Mouse (Mus musculus) embryonic fibroblast, embryonic 13.5 days (primary cell): ENCODE measurements around the gene Nt5c.

Experiments
- CTCF ChIP-seq: IDR thresholded peaks from 2 replicates; pipeline ENCODE4 v1.5.1; 2011; ENCODE audit warnings: mild to moderate bottlenecking, control low read depth, low read length, moderate library complexity, borderline replicate concordance; ENCODE audit not compliant: insufficient read depth
- POLR2A ChIP-seq: IDR thresholded peaks from 2 replicates; pipeline ENCODE4 v1.6.1; 2011; ENCODE audit warnings: low read depth, mild to moderate bottlenecking, control low read depth, low read length, moderate library complexity

- TF ChIP-seq POLR2A (no peak), CTCF (no peak)
Observed at GRCm38 (mm10) chr11:115492387-115492786, 725 bp upstream of the Nt5c start.
